Mouse (Mus musculus) left cerebral cortex, adult 8-10 months (tissue): ENCODE results near the gene Copa. TPM values are rescaled to one million over a fixed set of nuclear protein-coding genes. Genes with fewer than 3 reads are reported as not detected.

Source experiments
- DNase-seq, 2 experiments: peaks; one replicate each; pipeline ENCODE4 v3.0.0; 2022; ENCODE audit warnings: low spot score in 2 of 2
- total RNA-seq, 4 experiments: library from RNA; stranded (reverse); gene quantifications; 2 replicates each; pipeline ENCODE4 v1.2.4; 2022

Gene Copa
- total RNA-seq, 4 experiments from 2014 or later = 138 to 149 (median 144) TPM

DNA sequence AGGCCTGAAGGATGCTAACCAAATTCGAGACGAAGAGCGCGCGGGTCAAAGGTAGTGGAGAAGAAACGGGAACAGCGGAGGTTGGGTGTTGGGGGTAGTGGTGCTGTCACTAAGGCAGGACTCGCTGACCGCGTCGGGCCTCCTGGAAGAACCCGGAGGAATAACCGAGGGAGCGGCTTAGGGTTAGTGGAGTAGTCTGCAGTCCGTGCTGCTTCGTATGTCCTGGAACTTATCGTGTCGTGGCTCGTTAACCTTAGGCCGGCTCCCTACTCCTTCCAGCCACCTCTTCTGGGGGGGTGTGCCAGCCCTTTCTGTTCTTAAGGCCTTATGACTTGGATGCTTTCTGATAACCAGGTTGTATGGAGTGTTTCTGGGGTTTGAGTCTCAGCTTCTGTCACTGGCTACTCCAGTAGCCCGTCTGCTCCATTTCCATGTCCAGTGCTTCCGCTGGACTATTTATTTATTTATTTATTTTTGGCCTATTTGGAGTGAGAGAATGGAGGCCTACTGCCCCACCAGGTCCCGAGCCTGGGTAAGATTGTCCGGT is 643 bp downstream of the Copa start:
- no peak for DNase-seq

- DNase-seq = no peak
Measured at GRCm38 (mm10) chr1:172093522-172093921, 11.2 kb downstream of the Copa start.

DNA sequence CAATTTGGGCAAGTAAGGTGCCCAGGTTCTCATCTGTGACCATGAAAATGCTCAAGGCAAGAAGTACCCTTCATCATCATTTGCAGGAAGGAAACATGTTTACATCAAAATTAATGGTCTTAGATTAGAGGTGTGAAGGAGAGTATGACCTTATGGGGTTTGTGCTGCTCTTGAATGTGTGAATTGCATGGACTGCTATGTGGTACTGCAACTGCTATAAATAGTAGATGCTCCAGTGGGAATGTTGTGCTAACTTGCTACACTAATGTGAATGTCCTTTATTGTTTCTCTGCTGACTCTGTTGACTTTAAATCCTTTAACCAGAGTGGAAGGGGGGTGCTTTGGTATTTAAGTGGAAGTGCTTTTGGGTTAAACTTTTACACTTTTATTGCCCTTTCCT is 12.0 kb downstream of the Copa start:
- DNase-seq = no peak

DNA sequence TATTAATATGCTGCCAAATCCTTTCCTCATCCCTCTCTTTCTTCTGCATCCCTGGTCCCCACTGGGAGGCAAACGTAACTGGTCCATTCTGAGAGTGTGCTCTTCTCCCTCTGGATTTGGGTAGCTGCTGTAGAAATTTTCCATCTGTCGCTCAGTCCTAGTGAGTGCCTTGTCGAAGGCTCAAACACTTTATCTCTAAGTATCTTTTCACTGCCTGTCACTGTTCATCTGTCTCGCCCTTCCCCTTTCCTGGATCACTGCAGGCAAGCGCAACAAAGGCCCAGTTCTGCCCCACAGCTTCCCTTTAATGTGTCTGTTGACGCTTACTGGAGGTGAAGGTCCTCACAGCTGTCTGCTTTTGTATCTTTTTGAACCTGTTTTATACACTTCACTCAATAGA is 12.9 kb downstream of the Copa start:
- no peak for DNase-seq

DNA sequence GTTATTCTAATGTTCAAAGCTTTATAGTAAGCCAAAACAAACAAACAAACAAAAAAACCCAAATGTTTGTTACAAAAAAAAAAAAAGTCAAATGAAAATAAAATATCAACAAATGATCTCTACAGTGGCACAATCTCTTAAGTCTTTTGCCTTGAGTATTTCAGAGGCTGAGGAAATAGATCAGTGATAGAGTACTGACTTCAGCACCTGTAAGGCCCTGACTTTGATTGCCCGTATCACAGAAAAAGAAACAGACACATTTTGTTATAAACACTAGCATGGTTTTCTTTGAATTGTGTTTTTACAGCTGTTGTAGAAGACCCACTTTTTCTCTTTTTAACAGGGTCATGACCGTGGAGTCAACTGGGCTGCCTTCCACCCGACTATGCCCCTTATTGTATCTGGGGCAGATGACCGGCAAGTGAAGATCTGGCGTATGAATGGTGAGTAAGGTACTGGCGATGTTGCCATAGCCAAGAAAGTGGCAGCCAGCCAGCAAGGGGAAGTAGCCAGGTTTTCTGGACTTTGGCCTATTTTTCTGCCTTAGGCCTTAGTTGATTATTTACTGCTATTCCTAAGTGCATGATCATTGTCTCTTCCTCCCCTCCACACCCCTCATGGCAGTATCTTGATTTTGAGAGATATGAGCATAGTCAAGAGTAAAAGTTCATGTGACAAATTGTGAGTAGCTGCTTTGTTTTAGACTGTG is 17.1 kb downstream of the Copa start:
- no peak for DNase-seq

- DNase-seq = no peak
Measured at GRCm38 (mm10) chr1:172103619-172104018, 21.3 kb downstream of the Copa start.

- DNase-seq = no peak
Measured at GRCm38 (mm10) chr1:172105101-172105500, 22.8 kb downstream of the Copa start.

DNA sequence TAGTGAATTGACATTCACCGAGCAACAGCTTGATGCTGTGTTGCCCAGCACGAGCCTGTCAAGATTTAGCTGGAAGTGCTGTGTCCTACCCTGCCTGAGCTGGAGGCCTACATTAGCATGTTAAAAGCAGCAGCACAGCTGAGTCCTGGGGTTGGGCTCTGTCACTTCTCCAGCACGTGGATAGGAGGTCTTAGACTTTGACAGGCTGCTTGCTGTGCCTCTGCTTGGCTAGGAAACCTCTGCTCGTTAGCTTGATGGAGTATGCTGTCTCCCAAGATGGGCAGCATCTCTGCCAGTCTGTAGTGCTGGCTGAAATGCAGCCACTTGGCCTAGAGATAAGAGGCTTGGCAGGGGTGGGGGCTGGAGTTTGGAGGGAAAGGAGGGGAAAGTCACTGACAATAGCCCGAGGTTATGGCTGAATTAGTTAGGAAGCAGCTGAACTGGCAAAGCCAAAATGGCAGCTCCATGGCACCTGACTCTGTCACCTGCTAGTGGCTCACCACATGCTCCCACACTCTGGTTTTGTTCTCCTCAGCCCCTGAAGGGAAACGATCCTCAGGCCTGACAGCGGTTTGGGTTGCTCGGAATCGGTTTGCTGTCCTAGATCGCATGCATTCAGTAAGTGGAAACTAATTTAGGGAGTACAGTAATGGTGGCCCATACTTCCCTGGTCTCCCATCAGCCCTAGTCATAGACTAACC is 25.6 kb downstream of the Copa start:
- no peak for DNase-seq

DNA sequence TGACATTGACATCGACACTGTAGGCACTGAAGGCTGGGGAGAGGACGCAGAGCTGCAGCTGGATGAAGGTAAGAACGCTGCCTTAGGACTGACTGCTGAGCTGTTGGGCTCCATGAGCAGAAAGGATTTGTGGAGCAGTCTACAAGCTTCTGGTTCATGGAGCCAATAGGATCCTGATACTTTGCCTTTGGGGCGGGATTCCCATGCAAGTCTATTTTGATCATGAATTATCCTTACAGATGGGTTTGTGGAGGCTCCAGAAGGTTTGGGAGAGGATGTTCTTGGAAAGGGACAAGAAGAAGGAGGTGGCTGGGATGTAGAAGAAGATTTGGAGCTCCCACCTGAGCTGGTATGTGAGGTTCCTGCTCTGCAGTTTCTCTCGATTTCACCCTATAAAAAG is 34.6 kb downstream of the Copa start:
- DNase-seq = no peak

DNA sequence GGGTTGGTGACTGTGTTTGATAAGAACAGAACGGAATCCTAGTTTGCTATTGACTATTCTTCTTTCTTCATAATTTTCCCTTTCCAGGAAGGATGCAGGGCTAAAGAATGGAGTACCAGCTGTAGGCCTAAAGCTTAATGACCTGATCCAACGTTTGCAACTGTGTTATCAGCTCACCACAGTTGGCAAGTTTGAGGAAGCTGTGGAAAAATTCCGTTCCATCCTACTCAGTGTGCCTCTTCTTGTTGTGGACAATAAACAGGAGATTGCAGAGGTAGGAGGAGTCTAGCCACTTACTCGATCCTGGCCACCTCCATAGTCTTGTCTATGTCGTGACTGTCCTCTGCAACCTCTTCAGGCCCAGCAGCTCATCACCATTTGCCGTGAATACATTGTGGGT is 36.8 kb downstream of the Copa start:
- no peak for DNase-seq

DNA sequence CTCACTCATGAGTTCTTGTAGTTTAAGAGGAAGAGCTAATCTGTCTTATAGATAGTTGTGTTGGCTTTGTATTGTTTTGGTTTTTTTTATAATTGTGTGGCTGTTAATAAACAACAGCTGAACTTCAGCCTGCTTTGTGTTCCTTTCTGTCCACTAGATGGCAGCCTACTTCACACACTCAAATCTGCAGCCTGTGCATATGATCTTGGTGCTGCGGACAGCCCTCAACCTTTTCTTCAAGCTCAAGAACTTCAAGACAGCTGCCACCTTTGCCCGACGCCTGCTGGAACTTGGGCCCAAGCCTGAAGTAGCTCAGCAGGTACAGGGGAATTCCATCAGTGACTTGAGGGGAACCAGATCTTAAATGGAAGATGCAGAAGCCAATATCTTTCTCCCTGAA is 37.4 kb downstream of the Copa start:
- no peak for DNase-seq

GRCm38 (mm10) chr1:172122671-172123070 is 40.3 kb downstream of the Copa start:
- DNase-seq = no peak

DNA sequence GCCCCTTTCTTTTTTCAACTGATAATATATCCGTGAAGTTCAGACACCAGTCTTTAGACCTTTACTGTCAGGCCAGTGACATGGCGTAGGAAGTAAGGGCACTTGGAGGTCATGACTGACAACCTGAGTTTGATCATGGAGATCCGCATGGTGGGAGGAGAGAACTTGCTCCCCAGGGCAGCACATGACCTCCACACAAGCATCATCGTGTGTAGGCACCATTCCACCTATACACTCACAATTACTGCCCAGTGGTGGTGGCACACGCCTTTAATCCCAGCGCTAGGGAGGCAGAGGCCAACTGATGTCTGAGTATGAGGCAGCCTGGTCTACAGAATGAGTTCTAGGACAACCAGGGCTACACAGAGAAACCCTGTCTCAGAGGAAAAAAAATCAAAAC is 42.2 kb downstream of the Copa start:
- DNase-seq = no peak

- peak; percentile 50 to 54 for DNase-seq
Measured at GRCm38 (mm10) chr1:172126376-172127347, 44.3 kb downstream of the Copa start, which contains the start of gene Pex19. Gene Pex19, plus strand, starts transcription at chr1:172126755.

- DNase-seq = no peak
Measured at GRCm38 (mm10) chr1:172127487-172127886, 45.2 kb downstream of the Copa start.

DNA sequence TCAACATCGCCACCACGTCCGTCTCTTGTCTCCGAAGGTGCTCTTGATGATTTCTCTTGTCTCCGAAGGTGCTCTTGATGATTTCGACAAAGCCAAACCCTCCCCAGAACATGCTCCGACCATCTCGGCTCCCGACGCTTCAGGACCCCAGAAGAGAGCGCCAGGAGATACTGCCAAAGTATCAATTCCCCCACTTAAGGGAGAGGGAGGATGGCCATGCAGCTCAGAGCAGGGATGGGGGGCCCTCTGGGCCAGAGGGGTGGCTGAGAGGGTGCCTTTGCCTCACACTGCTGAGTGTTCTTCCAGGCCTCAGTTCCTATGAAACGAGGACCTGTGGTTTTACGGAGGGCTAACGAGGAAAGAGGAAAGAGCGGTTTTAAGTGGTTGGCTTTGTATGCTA is 46.2 kb downstream of the Copa start:
- DNase-seq = no peak

DNA sequence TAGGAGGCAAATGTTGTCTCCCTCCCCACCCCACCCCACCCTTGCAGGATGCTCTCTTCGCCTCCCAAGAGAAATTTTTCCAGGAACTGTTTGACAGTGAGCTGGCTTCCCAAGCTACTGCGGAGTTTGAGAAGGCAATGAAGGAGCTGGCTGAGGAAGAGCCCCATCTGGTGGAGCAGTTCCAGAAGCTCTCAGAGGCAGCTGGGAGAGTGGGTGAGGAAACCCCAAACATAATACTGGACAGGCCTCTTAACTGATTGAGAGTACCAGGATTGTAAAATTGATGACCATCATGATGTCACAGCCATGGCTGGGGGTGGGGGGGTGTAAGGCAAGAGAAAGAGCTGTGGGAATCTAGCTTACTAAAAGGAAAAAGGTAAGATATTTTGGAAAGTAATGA is 46.8 kb downstream of the Copa start:
- DNase-seq = no peak

GRCm38 (mm10) chr1:172129780-172130179 is 47.5 kb downstream of the Copa start:
- no peak for DNase-seq

DNA sequence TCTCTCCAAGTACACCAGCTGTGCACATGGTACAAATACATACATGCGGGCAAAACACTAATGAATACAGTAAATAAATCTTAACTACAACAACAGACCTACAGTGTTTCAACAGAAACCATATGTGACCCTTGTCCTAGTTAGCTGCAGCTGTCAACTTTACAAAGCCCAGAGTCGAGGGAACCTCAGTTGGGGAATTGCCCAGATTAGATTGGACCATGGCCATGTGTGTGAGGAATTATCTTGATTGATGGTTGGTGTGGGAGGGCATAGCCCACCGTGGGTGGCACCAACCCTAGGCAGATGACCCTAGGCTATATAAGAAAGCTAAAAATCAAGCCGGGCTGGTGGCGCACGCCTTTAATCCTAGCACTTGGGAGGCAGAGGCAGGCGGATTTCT is 50.0 kb downstream of the Copa start:
- no peak for DNase-seq

DNA sequence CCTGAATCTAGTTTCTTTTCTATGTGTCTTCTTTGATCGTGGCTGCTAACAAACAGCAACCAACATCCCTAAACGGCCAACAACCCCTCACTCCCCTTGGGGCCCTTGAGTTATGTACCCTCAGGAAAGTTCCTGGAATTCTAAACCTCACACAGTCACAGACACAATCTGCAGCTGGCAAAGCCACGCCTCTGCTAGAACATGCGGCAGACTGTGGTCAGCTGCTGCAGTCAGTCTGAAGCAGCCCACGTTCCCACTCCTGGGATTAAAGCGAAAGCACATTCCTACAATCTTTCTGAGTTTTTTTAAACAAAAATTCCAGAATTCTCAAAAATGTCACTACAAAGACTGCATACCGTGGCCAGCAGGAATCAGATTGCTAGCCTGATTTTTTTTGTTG is 51.2 kb downstream of the Copa start:
- no peak for DNase-seq

DNA sequence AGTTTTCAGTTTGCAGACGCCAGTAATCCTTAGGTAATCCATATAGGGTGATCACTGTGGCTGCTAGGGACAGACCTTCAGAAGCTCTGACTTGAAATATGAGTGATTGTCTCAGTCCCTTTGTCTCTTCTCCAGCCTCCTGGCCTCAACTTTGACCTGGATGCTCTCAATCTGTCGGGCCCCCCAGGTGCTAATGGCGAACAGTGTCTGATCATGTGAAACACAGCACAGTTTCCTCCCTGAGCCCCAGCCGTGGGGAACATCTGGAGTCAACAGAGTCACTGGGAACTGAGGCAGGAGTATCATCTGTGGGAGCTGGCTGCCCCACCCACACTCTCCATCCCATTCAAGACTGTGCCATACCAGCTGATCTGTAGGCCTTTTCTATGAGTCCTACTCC is 51.7 kb downstream of the Copa start:
- DNase-seq = no peak

DNA sequence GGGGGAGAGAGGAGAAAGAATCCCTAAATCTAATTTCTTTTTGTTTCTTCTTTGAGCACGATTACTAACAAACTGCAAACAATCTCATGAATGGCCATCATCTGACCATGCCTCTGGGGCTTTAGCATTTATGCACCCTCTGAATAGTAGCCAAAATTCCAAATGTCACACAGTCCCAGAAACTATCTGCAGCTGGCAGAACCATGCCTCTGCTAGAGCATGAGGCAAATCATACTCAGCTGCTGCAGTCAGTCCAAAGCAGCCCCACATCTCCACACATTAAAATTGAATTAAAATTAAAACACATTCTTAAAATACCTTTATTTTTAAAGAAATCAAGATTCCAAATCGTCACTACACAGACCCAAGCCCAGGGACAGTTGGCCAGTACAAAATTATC is 57.8 kb downstream of the Copa start:
- no peak for DNase-seq
